Mouse (Mus musculus): ENCODE measurements around the gene Pla1a.

Pla1a gene

GRCm38 (mm10) chr16:38433514-38433913, 569 bp upstream of the Pla1a start:
- no peak for DNase-seq (ENCODE audit: low read depth)

- DNase-seq (ENCODE audit: low read depth): no peak
These were observed 1.3 kb downstream of the Pla1a start for GRCm38 (mm10) chr16:38431446-38432185.

GRCm38 (mm10) chr16:38425799-38426198, 7.1 kb downstream of the Pla1a start:
- no peak for DNase-seq (ENCODE audit: low read depth)

- no peak for DNase-seq (ENCODE audit: low read depth)
These were observed 7.6 kb downstream of the Pla1a start for GRCm38 (mm10) chr16:38425374-38425773.

GRCm38 (mm10) chr16:38414953-38415352, 18.0 kb downstream of the Pla1a start:
- peak; percentile 31 for DNase-seq (ENCODE audit: low read depth)

- DNase-seq (ENCODE audit: low read depth): no peak
These were observed 24.5 kb downstream of the Pla1a start for GRCm38 (mm10) chr16:38408416-38408815.

- no peak for DNase-seq (ENCODE audit: low read depth)
These were observed 25.4 kb downstream of the Pla1a start for GRCm38 (mm10) chr16:38407584-38407983.

GRCm38 (mm10) chr16:38406708-38407107, 26.2 kb downstream of the Pla1a start:
- DNase-seq (ENCODE audit: low read depth): no peak

- DNase-seq (ENCODE audit: low read depth): no peak
These were observed 26.7 kb downstream of the Pla1a start for GRCm38 (mm10) chr16:38406293-38406692.

- DNase-seq (ENCODE audit: low read depth): no peak
These were observed 29.3 kb downstream of the Pla1a start for GRCm38 (mm10) chr16:38403639-38404038.

- no peak for DNase-seq (ENCODE audit: low read depth)
These were observed 31.5 kb downstream of the Pla1a start for GRCm38 (mm10) chr16:38401468-38401867.

GRCm38 (mm10) chr16:38400311-38400960, 32.5 kb downstream of the Pla1a start:
- DNase-seq (ENCODE audit: low read depth): no peak

GRCm38 (mm10) chr16:38399531-38400231, 33.3 kb downstream of the Pla1a start:
- DNase-seq (ENCODE audit: low read depth): peak; percentile 13

- DNase-seq (ENCODE audit: low read depth): no peak
These were observed 33.9 kb downstream of the Pla1a start for GRCm38 (mm10) chr16:38399076-38399475.

- no peak for DNase-seq (ENCODE audit: low read depth)
These were observed 34.7 kb downstream of the Pla1a start for GRCm38 (mm10) chr16:38398266-38398665.

GRCm38 (mm10) chr16:38396155-38396554, 36.8 kb downstream of the Pla1a start:
- DNase-seq (ENCODE audit: low read depth): peak; percentile 93

- no peak for DNase-seq (ENCODE audit: low read depth)
These were observed 37.8 kb downstream of the Pla1a start for GRCm38 (mm10) chr16:38395060-38395730.

GRCm38 (mm10) chr16:38394191-38394618, 38.7 kb downstream of the Pla1a start:
- DNase-seq (ENCODE audit: low read depth): peak; percentile 26

GRCm38 (mm10) chr16:38392126-38392894, 40.6 kb downstream of the Pla1a start:
- no peak for DNase-seq (ENCODE audit: low read depth)

- no peak for DNase-seq (ENCODE audit: low read depth)
These were observed 42.6 kb downstream of the Pla1a start for GRCm38 (mm10) chr16:38390322-38390721.

- DNase-seq (ENCODE audit: low read depth): no peak
These were observed 43.6 kb downstream of the Pla1a start for GRCm38 (mm10) chr16:38389284-38389893.
